Mouse (Mus musculus): ENCODE data around the gene Eif1ad. TPM values are rescaled to one million over a fixed set of nuclear protein-coding genes. Genes with fewer than 3 reads are reported as not detected.

Eif1ad gene
- polyA plus RNA-seq, 1 experiment from 2014 or later = 38.7 TPM

DNA sequence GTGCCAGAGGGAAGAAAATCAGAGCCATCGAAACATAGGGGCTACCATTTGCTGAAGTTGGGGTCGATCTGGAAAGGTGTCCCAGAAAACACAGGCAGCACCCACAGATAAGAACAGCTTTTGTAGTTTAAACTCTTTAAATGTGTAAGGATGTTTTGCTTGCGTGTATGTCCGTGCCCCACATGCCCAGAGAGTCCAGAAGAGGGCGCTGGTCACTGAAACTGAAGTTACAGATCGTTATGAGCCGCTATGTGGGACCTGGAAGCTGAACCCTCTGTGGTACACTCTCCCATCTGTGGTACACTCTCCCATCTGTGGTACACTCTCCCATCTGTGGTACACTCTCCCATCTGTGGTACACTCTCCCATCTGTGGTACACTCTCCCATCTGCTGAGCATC is 40.6 kb downstream of the Eif1ad start:
- WGBS = 16% methylated on average over 7 of the region's 7 CpGs
- H3K4me2 ChIP-seq (ENCODE audit: low read depth, low read length) = peak overlapping the region; percentile 90
- no peaks in the 10 kb centered on the region for H3K27me3 ChIP-seq (ENCODE audit: control insufficient read depth, insufficient read depth, low read length)
- peak overlapping the region; percentile 88 for H3K27ac ChIP-seq (ENCODE audit: low read depth, low read length)
- no peaks in the 10 kb centered on the region for H3K36me3 ChIP-seq (ENCODE audit: control insufficient read depth, insufficient read depth, low read length)
- peak overlapping the region; percentile 66 for H3K9ac ChIP-seq (replicated peaks; ENCODE audit: low read depth, low read length)
- H3K4me3 ChIP-seq (ENCODE audit: low read depth, low read length) = peak overlapping the region; percentile 58
- ATAC-seq (ENCODE audit: low read depth) = peak; percentile 68
- peaks cover 11% of the 10 kb centered on the region for H3K4me1 ChIP-seq (ENCODE audit: control insufficient read depth, insufficient read depth, low read length)
- H3K9me3 ChIP-seq (ENCODE audit: control insufficient read depth, low read length) = no peaks in the 10 kb centered on the region

DNA sequence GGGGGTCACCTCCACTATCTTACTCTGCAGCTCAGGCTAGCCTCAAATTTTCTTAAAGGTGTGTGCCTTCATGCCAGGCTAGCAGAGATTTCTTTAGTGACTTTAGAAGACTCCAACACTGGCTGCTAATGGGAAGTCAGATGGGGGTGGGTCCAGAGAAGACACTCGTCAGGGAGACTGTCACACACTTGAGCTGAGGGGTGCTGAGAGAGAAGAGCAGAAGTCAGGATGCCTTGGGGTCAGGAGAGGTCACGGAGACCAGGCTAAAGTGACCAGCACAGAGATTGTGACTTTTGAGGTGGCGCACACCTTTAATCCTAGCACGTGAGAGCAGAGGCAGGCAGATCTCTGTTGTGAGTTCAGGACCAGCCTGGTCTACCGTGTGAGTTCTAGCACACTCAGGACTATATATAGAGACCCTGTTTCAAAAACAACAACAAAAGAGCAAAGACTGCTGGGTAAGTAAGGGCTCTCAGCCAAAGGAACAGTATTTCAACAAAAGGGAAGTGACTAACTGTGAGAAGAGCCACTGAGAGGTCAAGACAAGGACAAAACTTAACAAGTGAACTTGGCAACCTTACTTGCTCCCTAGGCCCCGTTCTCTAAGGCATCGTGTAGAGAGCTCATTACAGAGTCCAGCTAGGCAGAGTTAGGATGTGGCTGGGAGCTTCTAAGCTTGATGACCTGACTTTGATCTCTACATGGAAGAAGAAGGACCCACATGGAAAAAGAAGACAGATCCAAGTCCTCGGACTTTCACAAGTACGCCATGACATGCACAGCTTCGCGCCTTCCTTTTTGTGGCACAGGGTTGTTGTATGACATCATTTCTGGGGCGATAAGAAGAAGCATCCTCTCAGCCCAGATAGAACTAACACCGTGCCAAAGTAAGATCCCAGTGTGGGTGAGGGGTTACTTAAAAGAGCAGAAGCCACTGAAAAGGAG is 41.8 kb downstream of the Eif1ad start:
- no peaks in the 10 kb centered on the region for H3K36me3 ChIP-seq (ENCODE audit: control insufficient read depth, insufficient read depth, low read length)
- WGBS = 88% methylated on average over 13 of the region's 13 CpGs
- peaks cover 11% of the 10 kb centered on the region for H3K4me1 ChIP-seq (ENCODE audit: control insufficient read depth, insufficient read depth, low read length)
- no peak overlapping the region for H3K9ac ChIP-seq (replicated peaks; ENCODE audit: low read depth, low read length)
- H3K4me3 ChIP-seq (ENCODE audit: low read depth, low read length) = peak overlapping the region; percentile 58; the same call in 1 of the 2 replicates
- H3K27me3 ChIP-seq (ENCODE audit: control insufficient read depth, insufficient read depth, low read length) = no peaks in the 10 kb centered on the region
- no peak overlapping the region; the same call in 1 of the 2 replicates for H3K4me2 ChIP-seq (ENCODE audit: low read depth, low read length)
- ATAC-seq (ENCODE audit: low read depth) = no peak
- no peak overlapping the region for H3K27ac ChIP-seq (ENCODE audit: low read depth, low read length)
- H3K9me3 ChIP-seq (ENCODE audit: control insufficient read depth, low read length) = no peaks in the 10 kb centered on the region

DNA sequence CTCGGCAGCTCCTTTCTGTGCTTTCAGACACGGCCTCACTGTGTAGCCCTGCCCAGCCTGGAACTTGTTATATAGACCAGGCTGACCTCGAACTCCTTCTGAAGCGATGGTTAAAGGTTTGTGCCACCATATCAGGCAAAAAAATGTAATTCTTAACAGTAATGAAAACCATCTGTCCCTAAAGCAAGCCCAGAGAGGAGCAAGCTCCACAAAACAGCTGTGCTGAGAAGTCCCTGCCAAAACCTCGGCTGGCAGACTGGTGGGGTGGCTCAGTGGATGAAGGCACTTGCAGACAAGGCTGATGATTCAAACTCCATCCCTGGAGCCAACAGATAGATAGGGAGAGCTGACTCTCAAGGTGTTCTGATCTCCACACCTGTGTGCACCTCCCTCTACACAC is 42.5 kb downstream of the Eif1ad start:
- Histone ChIP-seq H3K27ac (ENCODE audit: low read depth, low read length) (no peak overlapping the region), H3K27me3 (ENCODE audit: control insufficient read depth, insufficient read depth, low read length) (no peaks in the 10 kb centered on the region), H3K4me1 (ENCODE audit: control insufficient read depth, insufficient read depth, low read length) (peaks cover 11% of the 10 kb centered on the region), H3K36me3 (ENCODE audit: control insufficient read depth, insufficient read depth, low read length) (no peaks in the 10 kb centered on the region), H3K4me3 (ENCODE audit: low read depth, low read length) (no peak overlapping the region), H3K9me3 (ENCODE audit: control insufficient read depth, low read length) (no peaks in the 10 kb centered on the region), H3K9ac (replicated peaks; ENCODE audit: low read depth, low read length) (no peak overlapping the region), H3K4me2 (ENCODE audit: low read depth, low read length) (no peak overlapping the region)
- ATAC-seq (ENCODE audit: low read depth) = no peak
- WGBS = 84% methylated on average over 5 of the region's 5 CpGs

DNA sequence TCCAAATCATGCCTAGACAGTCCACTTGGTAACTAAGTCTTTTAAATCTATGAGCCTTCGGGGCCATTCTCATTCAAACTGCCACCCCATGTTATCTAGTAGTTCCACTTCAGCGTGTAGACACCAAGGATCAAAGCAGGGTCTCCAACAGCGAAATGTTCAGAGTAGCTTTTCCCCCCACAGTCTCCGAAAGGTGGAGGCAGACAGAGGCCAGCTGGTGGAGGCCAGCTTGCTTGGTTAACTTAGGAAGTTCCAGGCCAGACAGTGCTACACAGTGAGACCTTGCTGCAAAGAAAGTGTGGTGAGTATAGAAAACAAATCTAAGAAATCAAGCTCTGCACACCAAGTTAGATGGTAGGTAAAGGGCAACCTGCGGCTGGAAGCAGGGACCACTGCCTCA is 44.1 kb downstream of the Eif1ad start:
- no peaks in the 10 kb centered on the region for H3K36me3 ChIP-seq (ENCODE audit: control insufficient read depth, insufficient read depth, low read length)
- no peak overlapping the region for H3K27ac ChIP-seq (ENCODE audit: low read depth, low read length)
- H3K9me3 ChIP-seq (ENCODE audit: control insufficient read depth, low read length) = no peaks in the 10 kb centered on the region
- H3K4me3 ChIP-seq (ENCODE audit: low read depth, low read length) = no peak overlapping the region
- 95% methylated on average over 5 of the region's 5 CpGs for WGBS
- H3K4me1 ChIP-seq (ENCODE audit: control insufficient read depth, insufficient read depth, low read length) = peaks cover 11% of the 10 kb centered on the region
- no peak overlapping the region for H3K9ac ChIP-seq (replicated peaks; ENCODE audit: low read depth, low read length)
- H3K27me3 ChIP-seq (ENCODE audit: control insufficient read depth, insufficient read depth, low read length) = no peaks in the 10 kb centered on the region
- no peak overlapping the region for H3K4me2 ChIP-seq (ENCODE audit: low read depth, low read length)
- ATAC-seq (ENCODE audit: low read depth) = no peak

DNA sequence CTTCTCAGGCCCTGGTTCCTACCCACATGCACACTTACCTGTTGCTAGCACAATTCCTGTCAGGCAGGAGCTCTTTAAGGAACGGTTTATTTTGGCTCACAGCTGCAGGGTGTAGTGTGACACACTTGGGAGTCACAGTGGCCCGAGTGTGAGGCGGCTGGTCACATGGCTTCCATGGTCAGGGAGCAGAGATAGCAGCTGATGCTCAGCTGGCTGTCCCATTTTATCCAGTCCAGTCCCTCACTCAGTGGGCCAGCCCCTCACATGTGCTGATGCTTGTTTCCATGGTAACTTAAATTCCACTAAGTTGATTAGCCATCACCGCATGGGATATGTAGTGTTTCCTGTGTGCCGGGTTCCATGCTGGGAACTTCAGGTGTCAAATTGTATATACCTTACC is 45.4 kb downstream of the Eif1ad start:
- Histone ChIP-seq H3K27ac (ENCODE audit: low read depth, low read length) (no peak overlapping the region), H3K9ac (replicated peaks; ENCODE audit: low read depth, low read length) (no peak overlapping the region), H3K9me3 (ENCODE audit: control insufficient read depth, low read length) (no peaks in the 10 kb centered on the region), H3K4me2 (ENCODE audit: low read depth, low read length) (no peak overlapping the region), H3K36me3 (ENCODE audit: control insufficient read depth, insufficient read depth, low read length) (no peaks in the 10 kb centered on the region), H3K27me3 (ENCODE audit: control insufficient read depth, insufficient read depth, low read length) (no peaks in the 10 kb centered on the region), H3K4me1 (ENCODE audit: control insufficient read depth, insufficient read depth, low read length) (peaks cover 9% of the 10 kb centered on the region), H3K4me3 (ENCODE audit: low read depth, low read length) (no peak overlapping the region)
- ATAC-seq (ENCODE audit: low read depth) = no peak
- 69% methylated on average over 5 of the region's 5 CpGs for WGBS

DNA sequence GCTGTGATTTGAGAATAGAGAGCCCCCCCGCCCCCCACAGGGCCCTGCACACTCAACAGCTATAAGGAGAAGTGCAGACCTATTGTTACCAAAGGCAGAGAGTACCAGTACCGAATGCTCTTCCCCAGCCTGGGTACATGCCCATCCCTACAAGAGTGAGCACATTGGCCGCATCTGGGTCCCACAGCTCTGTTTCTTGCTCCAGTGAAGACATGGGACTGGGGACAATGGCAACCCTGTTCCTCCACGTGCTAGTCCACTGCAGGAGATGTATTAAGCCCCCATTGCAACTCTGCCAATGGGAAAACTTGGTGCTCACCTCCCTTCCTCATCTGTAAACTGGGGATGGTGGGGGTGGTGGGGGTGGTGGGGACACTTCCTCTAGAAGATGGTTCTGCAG is 47.3 kb downstream of the Eif1ad start:
- Histone ChIP-seq H3K9ac (replicated peaks; ENCODE audit: low read depth, low read length) (no peak overlapping the region), H3K4me2 (ENCODE audit: low read depth, low read length) (no peak overlapping the region), H3K4me3 (ENCODE audit: low read depth, low read length) (no peak overlapping the region), H3K27ac (ENCODE audit: low read depth, low read length) (no peak overlapping the region), H3K36me3 (ENCODE audit: control insufficient read depth, insufficient read depth, low read length) (no peaks in the 10 kb centered on the region), H3K9me3 (ENCODE audit: control insufficient read depth, low read length) (no peaks in the 10 kb centered on the region), H3K27me3 (ENCODE audit: control insufficient read depth, insufficient read depth, low read length) (no peaks in the 10 kb centered on the region), H3K4me1 (ENCODE audit: control insufficient read depth, insufficient read depth, low read length) (no peaks in the 10 kb centered on the region)
- WGBS = 79% methylated on average over 4 of the region's 4 CpGs
- no peak for ATAC-seq (ENCODE audit: low read depth)

DNA sequence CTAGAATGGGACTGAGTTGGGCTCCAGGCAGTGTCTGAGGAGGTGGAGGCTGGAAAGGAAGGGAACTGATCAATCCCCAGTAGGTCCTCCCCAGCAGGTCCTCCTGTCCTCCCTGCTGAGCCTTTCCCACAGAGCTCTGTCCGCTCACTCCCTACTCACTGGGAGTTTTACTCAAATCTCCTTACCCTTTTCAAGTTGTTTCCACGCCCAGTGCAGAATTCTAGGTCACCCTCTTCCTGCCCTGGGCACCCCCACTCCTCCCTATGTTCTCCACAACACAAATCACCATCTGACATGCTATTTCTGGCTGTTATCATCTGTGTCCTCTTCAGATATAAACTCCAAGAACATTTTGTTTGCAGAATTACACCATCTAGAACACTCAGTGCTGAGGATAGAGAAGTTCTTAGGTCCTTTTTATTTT is 48.0 kb downstream of the Eif1ad start:
- no peaks in the 10 kb centered on the region for H3K27me3 ChIP-seq (ENCODE audit: control insufficient read depth, insufficient read depth, low read length)
- no peak overlapping the region for H3K4me3 ChIP-seq (ENCODE audit: low read depth, low read length)
- no peaks in the 10 kb centered on the region for H3K9me3 ChIP-seq (ENCODE audit: control insufficient read depth, low read length)
- no peak overlapping the region for H3K4me2 ChIP-seq (ENCODE audit: low read depth, low read length)
- WGBS = 78% methylated on average over 2 of the region's 2 CpGs
- no peak overlapping the region for H3K9ac ChIP-seq (replicated peaks; ENCODE audit: low read depth, low read length)
- H3K36me3 ChIP-seq (ENCODE audit: control insufficient read depth, insufficient read depth, low read length) = no peaks in the 10 kb centered on the region
- H3K4me1 ChIP-seq (ENCODE audit: control insufficient read depth, insufficient read depth, low read length) = no peaks in the 10 kb centered on the region
- ATAC-seq (ENCODE audit: low read depth) = no peak
- no peak overlapping the region for H3K27ac ChIP-seq (ENCODE audit: low read depth, low read length)

DNA sequence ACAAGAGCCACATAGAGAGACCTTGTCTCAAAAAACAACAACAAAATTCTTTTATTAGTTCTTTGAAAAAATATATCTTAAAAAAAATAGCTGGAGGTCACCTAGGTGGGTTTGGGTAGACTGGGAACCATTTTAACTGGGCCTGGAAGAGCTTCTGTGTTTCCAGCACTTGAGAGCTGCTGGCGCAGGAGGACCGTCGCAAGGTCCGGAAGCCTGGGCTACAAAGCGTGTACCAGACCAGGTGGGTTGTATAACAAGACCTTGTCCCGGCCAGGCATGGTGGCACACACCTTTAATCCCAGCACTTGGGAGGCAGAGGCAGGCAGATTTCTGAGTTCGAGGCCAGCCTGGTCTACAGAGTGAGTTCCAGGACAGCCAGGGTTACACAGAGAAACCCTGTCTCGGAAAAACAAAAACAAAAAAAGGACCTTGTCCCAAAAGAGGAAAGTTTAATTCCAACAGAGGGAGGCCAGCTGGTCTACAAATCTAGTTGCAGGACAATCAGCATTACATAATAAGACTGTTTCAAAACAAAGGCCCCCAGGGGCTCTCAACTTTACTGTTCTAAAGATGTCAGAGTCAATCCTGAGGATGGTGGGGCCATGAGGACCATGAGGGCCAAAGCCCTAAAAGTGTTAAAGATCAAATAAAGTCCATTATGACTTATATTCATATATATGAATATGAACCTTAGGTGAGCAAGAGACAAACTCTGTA is 52.4 kb downstream of the Eif1ad start:
- Histone ChIP-seq H3K36me3 (ENCODE audit: control insufficient read depth, insufficient read depth, low read length) (peaks cover 9% of the 10 kb centered on the region; the same call in 1 of the 2 replicates), H3K4me3 (ENCODE audit: low read depth, low read length) (no peak overlapping the region), H3K9me3 (ENCODE audit: control insufficient read depth, low read length) (no peaks in the 10 kb centered on the region), H3K9ac (replicated peaks; ENCODE audit: low read depth, low read length) (no peak overlapping the region), H3K27ac (ENCODE audit: low read depth, low read length) (no peak overlapping the region), H3K4me1 (ENCODE audit: control insufficient read depth, insufficient read depth, low read length) (peaks cover 11% of the 10 kb centered on the region), H3K27me3 (ENCODE audit: control insufficient read depth, insufficient read depth, low read length) (no peaks in the 10 kb centered on the region), H3K4me2 (ENCODE audit: low read depth, low read length) (no peak overlapping the region)
- no peak for ATAC-seq (ENCODE audit: low read depth)
- 96% methylated on average over 8 of the region's 8 CpGs for WGBS

DNA sequence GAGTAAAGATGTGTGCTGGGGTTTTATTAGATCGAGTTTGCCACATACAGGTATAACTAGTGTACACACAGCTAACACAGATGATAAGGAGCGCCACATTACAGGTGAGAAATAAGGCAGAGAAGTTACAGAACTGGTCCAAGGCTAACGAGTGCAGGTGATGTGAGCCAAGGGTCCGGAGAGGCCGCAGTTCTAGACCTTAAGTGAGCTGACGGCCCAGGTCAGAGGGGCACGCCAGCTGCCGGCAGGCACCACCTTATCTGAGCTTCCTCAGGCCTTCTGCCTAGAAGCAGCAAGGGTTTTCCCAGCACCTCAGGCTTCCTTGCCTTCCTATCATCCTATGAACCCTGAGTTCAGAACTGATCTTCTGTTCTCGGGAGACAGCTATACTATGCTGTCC is 53.1 kb downstream of the Eif1ad start:
- Histone ChIP-seq H3K4me3 (ENCODE audit: low read depth, low read length) (no peak overlapping the region), H3K9me3 (ENCODE audit: control insufficient read depth, low read length) (no peaks in the 10 kb centered on the region), H3K36me3 (ENCODE audit: control insufficient read depth, insufficient read depth, low read length) (peaks cover 9% of the 10 kb centered on the region; the same call in 1 of the 2 replicates), H3K9ac (replicated peaks; ENCODE audit: low read depth, low read length) (no peak overlapping the region), H3K4me1 (ENCODE audit: control insufficient read depth, insufficient read depth, low read length) (peaks cover 11% of the 10 kb centered on the region), H3K27me3 (ENCODE audit: control insufficient read depth, insufficient read depth, low read length) (no peaks in the 10 kb centered on the region), H3K4me2 (ENCODE audit: low read depth, low read length) (no peak overlapping the region), H3K27ac (ENCODE audit: low read depth, low read length) (no peak overlapping the region)
- no peak for ATAC-seq (ENCODE audit: low read depth)
- 95% methylated on average over 9 of the region's 9 CpGs for WGBS

Data from neural tube, embryonic 14.5 days (tissue).